Mouse (Mus musculus) cerebellum, adult 2 months (tissue): ENCODE results near the gene Cad. TPM values are rescaled to one million over a fixed set of nuclear protein-coding genes. Genes with fewer than 3 reads are reported as not detected.

ENCODE experiments used
- DNase-seq, 2 experiments: peaks; one replicate each; pipeline ENCODE4 v3.0.0; 2021
- H3K27ac ChIP-seq: fragments of 200-500 bp; 2 replicates; pipeline ENCODE4 v1.5.1; 2012; ENCODE audit warnings: low read length, control low read depth, inconsistent platforms; ENCODE audit not compliant: insufficient read depth
- H3K27me3 ChIP-seq: fragments of 200-500 bp; 2 replicates; pipeline ENCODE4 v1.6.1; 2012; ENCODE audit warnings: inconsistent platforms, mild to moderate bottlenecking, low read length, moderate library complexity; ENCODE audit not compliant: control insufficient read depth, insufficient read depth
- H3K4me1 ChIP-seq: fragments of 200-500 bp; 2 replicates; pipeline ENCODE4 v1.6.1; 2011; ENCODE audit warnings: low read length; ENCODE audit not compliant: control insufficient read depth, insufficient read depth
- H3K4me3 ChIP-seq: fragments of 200-500 bp; replicated peaks from 2 replicates; pipeline ENCODE3; 2011; ENCODE audit warnings: mild to moderate bottlenecking, low read depth, low read length, control low read depth; ENCODE audit not compliant: insufficient read depth
- CTCF ChIP-seq: fragments of 200-500 bp; IDR thresholded peaks from 2 replicates; pipeline ENCODE4 v1.5.1; 2011; ENCODE audit warnings: low read depth, mild to moderate bottlenecking, control low read depth, low read length, moderate library complexity, borderline replicate concordance; ENCODE audit not compliant: insufficient read depth
- POLR2A ChIP-seq: fragments of 200-500 bp; IDR thresholded peaks from 2 replicates; pipeline ENCODE4 v1.6.1; 2011; ENCODE audit warnings: low read length, control low read depth, borderline replicate concordance; ENCODE audit not compliant: insufficient read depth
- WGBS: fragments of 180-500 bp; shearing (Covaris S2); methylation state at CpG from one replicate; pipeline ENCODE4 v1.1.7; 2018; 5-methylcytosine and 5-hydroxymethylcytosine counted together
- polyA plus RNA-seq: library from polyadenylated mRNA; depleted of rRNA; stranded (reverse); fragments of >200 nt; gene quantifications from 2 replicates; pipeline ENCODE4 v1.2.3, GENCODE M21; 2012

Cad gene
- polyA plus RNA-seq, 1 experiment, result 21.7 TPM

GRCm38 (mm10) chr5:31076346-31076745, 21.8 kb downstream of the Cad start:
- WGBS, result 88% methylated on average over 13 of the region's 13 CpGs

DNA sequence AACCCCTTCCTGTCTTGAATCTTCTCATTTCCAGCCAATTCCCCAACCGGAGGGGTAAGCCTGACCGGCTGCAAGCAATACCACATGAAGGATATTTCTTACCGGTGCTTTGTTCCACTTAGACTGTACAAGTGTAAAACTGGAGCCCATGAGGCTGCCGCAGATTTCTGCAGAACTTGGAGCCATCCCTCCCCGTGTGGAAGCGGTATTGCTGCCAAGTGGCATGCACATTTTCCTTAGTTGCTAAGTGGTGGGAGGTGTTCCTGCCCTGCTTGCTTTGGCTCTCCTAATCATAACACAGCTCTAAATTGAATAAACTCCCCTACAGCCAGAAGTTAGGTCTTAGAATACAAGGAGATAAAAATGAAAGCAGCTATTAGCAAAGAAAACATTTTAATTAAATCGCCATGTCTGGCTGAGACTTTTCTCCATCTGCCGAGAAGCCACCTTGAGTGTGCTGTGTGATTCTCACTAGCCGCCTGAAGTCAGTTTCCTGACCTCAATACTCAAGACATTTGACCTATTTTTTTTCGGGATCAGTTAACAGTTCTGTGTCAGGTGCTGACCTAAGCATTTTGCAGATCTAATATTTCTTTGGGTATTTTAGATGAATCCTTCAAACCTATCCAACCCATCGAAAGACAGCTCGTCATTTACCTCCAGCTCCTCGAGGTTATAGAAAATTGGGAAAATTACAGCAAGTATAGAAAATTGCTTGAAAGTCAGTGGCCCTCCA, 25.6 kb downstream of the Cad start:
- Histone ChIP-seq H3K4me3 (no peak overlapping the region), H3K4me1 (no peaks in the 10 kb centered on the region), H3K27me3 (no peaks in the 10 kb centered on the region), H3K27ac (no peak overlapping the region)
- no peak for TF ChIP-seq CTCF
- TF ChIP-seq POLR2A, result no peak
- WGBS, result 44% methylated on average over 13 of the region's 13 CpGs
- DNase-seq, result peak in 1 of 2 experiments; percentile 24

More at GRCm38 (mm10) chr5:31076346-31076745, 21.8 kb downstream of the Cad start:
- Histone ChIP-seq H3K4me3 (no peak overlapping the region), H3K4me1 (no peaks in the 10 kb centered on the region), H3K27me3 (no peaks in the 10 kb centered on the region), H3K27ac (no peak overlapping the region)
- no peak for DNase-seq
- no peak for TF ChIP-seq CTCF
- TF ChIP-seq POLR2A, result no peak

DNA sequence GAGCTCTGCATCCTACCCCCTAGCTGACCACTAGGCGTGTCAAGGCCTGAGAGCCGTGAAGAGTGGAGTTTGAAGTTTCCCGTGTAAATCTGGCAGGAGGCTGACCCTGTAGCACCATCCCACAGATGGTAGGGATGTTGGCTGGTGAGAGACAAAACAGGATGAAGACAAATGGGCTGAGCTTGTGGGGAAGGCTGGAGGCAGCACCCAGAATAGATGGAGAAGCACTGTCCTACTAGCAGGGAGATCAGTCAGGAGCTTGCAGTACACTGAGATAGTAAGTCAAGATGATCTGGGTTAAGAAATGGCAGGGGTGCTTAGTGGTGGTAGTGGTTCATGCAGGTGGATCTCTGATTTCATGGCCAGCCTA, 26.2 kb downstream of the Cad start:
- DNase-seq, result no peak
- 57% methylated on average over 3 of the region's 3 CpGs for WGBS
- Histone ChIP-seq H3K27ac (no peak overlapping the region), H3K4me3 (no peak overlapping the region), H3K27me3 (no peaks in the 10 kb centered on the region), H3K4me1 (no peaks in the 10 kb centered on the region)
- no peak for TF ChIP-seq POLR2A
- TF ChIP-seq CTCF, result no peak

DNA sequence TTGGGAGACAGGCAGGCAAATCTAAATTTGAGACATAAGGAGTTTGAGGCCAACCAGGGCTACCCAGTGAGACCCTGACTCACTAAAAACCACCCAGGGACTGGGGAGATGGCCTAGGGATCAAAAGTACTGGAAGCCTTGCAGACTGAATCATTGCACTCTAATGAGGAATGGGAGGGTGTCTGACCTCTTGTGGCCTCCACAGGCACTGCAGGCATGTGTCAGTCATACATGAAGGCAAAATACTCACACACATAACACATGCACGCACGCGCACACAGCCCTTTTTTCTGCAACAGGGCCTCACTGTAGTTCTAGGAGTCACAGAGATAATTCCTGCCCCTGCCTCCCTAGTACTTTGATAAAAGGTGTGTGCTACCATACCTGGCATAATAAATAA, 26.8 kb downstream of the Cad start:
- 81% methylated on average over 3 of the region's 3 CpGs for WGBS
- H3K4me3 ChIP-seq, result no peak overlapping the region
- TF ChIP-seq CTCF (peak; percentile 65), POLR2A (no peak)
- no peaks in the 10 kb centered on the region for H3K27me3 ChIP-seq
- no peak for DNase-seq
- H3K27ac ChIP-seq, result no peak overlapping the region
- H3K4me1 ChIP-seq, result no peaks in the 10 kb centered on the region

GRCm38 (mm10) chr5:31082355-31082754, 27.8 kb downstream of the Cad start:
- TF ChIP-seq POLR2A (no peak), CTCF (peak; percentile 52)
- Histone ChIP-seq H3K4me1 (no peaks in the 10 kb centered on the region), H3K27ac (no peak overlapping the region), H3K27me3 (no peaks in the 10 kb centered on the region), H3K4me3 (no peak overlapping the region)
- WGBS, result 12% methylated on average over 5 of the region's 5 CpGs
- DNase-seq, result no peak

GRCm38 (mm10) chr5:31082935-31083625, 28.5 kb downstream of the Cad start:
- no peaks in the 10 kb centered on the region for H3K27me3 ChIP-seq
- no peak for TF ChIP-seq CTCF
- TF ChIP-seq POLR2A, result no peak
- WGBS, result 37% methylated on average over 12 of the region's 12 CpGs
- no peaks in the 10 kb centered on the region for H3K4me1 ChIP-seq
- no peak overlapping the region for H3K4me3 ChIP-seq
- DNase-seq, result no peak
- H3K27ac ChIP-seq, result no peak overlapping the region

GRCm38 (mm10) chr5:31083949-31084348, 29.4 kb downstream of the Cad start:
- H3K4me3 ChIP-seq, result no peak overlapping the region
- 9% methylated on average over 8 of the region's 8 CpGs for WGBS
- TF ChIP-seq POLR2A (no peak), CTCF (no peak)
- no peak overlapping the region for H3K27ac ChIP-seq
- H3K27me3 ChIP-seq, result no peaks in the 10 kb centered on the region
- no peak for DNase-seq
- H3K4me1 ChIP-seq, result no peaks in the 10 kb centered on the region

- Histone ChIP-seq H3K27ac (no peak overlapping the region), H3K4me3 (no peak overlapping the region), H3K4me1 (no peaks in the 10 kb centered on the region), H3K27me3 (no peaks in the 10 kb centered on the region)
- no peak for DNase-seq
- 19% methylated on average over 7 of the region's 7 CpGs for WGBS
- TF ChIP-seq CTCF (no peak), POLR2A (no peak)
Observed at GRCm38 (mm10) chr5:31086606-31087005, 32.0 kb downstream of the Cad start.
